Mouse (Mus musculus) heart, postnatal 0 days (tissue): ENCODE results near the gene Ell.

Experiments used
- CTCF ChIP-seq: IDR thresholded peaks from 2 replicates; pipeline ENCODE4 v1.5.1; 2016; ENCODE audit warnings: antibody characterized with exemption, control low read depth, low read depth
- EP300 ChIP-seq: IDR thresholded peaks from 2 replicates; pipeline ENCODE4 v1.6.1; 2016; ENCODE audit warnings: antibody characterized with exemption, low read depth

- TF ChIP-seq EP300 = no peak
- no peak for TF ChIP-seq CTCF
Measured at GRCm38 (mm10) chr8:70606780-70607602, 67.7 kb downstream of the Ell start.
